In the genomic region with DNA sequence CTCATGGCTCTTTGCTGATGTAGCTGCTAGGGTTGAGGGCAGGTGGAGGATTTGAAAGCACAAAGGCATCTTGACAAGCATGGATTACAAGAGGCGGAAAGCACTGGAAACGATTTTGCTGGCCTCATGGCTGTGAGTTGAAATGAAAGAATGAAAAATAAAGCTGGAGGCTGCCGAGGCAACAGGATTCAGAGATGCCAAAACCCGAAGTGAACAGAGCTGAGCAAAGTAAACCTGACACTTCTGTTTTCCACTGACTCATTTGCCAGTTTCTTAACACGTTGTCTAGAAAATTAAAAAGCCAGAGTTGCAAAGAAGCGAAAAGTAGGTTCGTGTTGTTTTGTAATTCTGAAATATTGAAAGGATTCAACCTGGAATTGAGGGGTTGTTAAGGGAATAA, we compare ENCODE assay signal across 25 mouse cellular contexts.
DNase-seq lines count a peak whose midpoint lies in the region; ATAC-seq and TF ChIP-seq lines count a peak whose summit lies in the region.
"Had no signal": no experiment of that assay in that cellular context is flagged by ENCODE, and none has a peak within 500 bp of the region (broad histone marks: within the 10 kb centered on the region; RNA-seq: fewer than 3 reads in every experiment).

No protein-coding gene starts in this region.

- no peak overlapping the region for H3K27ac ChIP-seq in forebrain, embryonic 16.5 days (ENCODE audit: low read length)
- H3K27ac ChIP-seq in forebrain, embryonic 13.5 days, result no peak overlapping the region
- H3K27ac ChIP-seq in embryonic fibroblast, embryonic 13.5 days (ENCODE audit: insufficient read depth, low read length), result peak overlapping the region; percentile 14; the same call in 1 of the 2 replicates
- H3K27ac ChIP-seq: embryonic facial prominence, embryonic 13.5 days; heart, embryonic 15.5 days; hindbrain, embryonic 15.5 days; intestine, embryonic 15.5 days; limb, embryonic 12.5 days; liver, embryonic 12.5 days; stomach, postnatal 0 days had no signal

- H3K4me2 ChIP-seq in forebrain, embryonic 16.5 days (ENCODE audit: low read length), result peak overlapping the region; percentile 13; the same call in 1 of the 2 replicates
- H3K4me2 ChIP-seq in forebrain, embryonic 13.5 days, result no peak overlapping the region
- H3K4me2 ChIP-seq: embryonic facial prominence, embryonic 13.5 days; heart, embryonic 15.5 days; hindbrain, embryonic 15.5 days; intestine, embryonic 15.5 days; limb, embryonic 12.5 days; liver, embryonic 12.5 days; midbrain, embryonic 11.5 days had no signal

- no peak overlapping the region for H3K4me3 ChIP-seq in forebrain, embryonic 16.5 days (replicated peaks; ENCODE audit: low read length)
- no peak overlapping the region for H3K4me3 ChIP-seq in forebrain, embryonic 13.5 days
- H3K4me3 ChIP-seq in embryonic fibroblast, embryonic 13.5 days (ENCODE audit: insufficient read depth, low read length), result no peak overlapping the region
- H3K4me3 ChIP-seq: embryonic facial prominence, embryonic 13.5 days; heart, embryonic 15.5 days; hindbrain, embryonic 15.5 days; intestine, embryonic 15.5 days; limb, embryonic 12.5 days; liver, embryonic 12.5 days had no signal

- intact Hi-C loops in left cerebral cortex, postnatal 14 days (cut with DNase I), result no loop called here
- intact Hi-C loops in left cerebral cortex, postnatal 4 days (cut with DNase I), result no loop called here

- H3K9ac ChIP-seq in forebrain, embryonic 16.5 days (replicated peaks; ENCODE audit: low read depth, low read length), result 0 out of 2 replicates have a peak overlapping the region, but pooled peaks have one; percentile 13
- no peak overlapping the region for H3K9ac ChIP-seq in forebrain, embryonic 13.5 days
- H3K9ac ChIP-seq: embryonic facial prominence, embryonic 13.5 days; heart, embryonic 15.5 days; hindbrain, embryonic 15.5 days; intestine, embryonic 15.5 days; limb, embryonic 12.5 days; liver, embryonic 12.5 days had no signal

- TF ChIP-seq POLR2A in embryonic fibroblast, embryonic 13.5 days (IDR thresholded peaks at IDR 0.05; ENCODE audit: low read depth, low read length), result no peak

- 32% methylated on average over 7 of the region's 7 CpGs for WGBS in forebrain, embryonic 16.5 days
- 55% methylated on average over 7 of the region's 7 CpGs for WGBS in forebrain, embryonic 13.5 days

- no peaks in the 10 kb centered on the region for H3K27me3 ChIP-seq in forebrain, embryonic 16.5 days (replicated peaks; ENCODE audit: control insufficient read depth, insufficient read depth, low read length)
- H3K27me3 ChIP-seq in forebrain, embryonic 13.5 days, result no peaks in the 10 kb centered on the region
- H3K27me3 ChIP-seq: embryonic facial prominence, embryonic 13.5 days; heart, embryonic 15.5 days; hindbrain, embryonic 15.5 days; intestine, embryonic 15.5 days; limb, embryonic 12.5 days; liver, embryonic 12.5 days; Patski had no signal

- H3K9me3 ChIP-seq in forebrain, embryonic 16.5 days (ENCODE audit: control insufficient read depth, low read length), result no peaks in the 10 kb centered on the region
- H3K9me3 ChIP-seq in forebrain, embryonic 13.5 days (replicated peaks), result no peaks in the 10 kb centered on the region
- H3K9me3 ChIP-seq: heart, embryonic 15.5 days; intestine, embryonic 15.5 days; liver, embryonic 12.5 days had no signal

- no peak for TF ChIP-seq CTCF in embryonic fibroblast, embryonic 13.5 days (IDR thresholded peaks at IDR 0.05; ENCODE audit: borderline replicate concordance, insufficient read depth, low read length)

- DNase-seq in left cerebral cortex, postnatal 14 days (ENCODE audit: low spot score in 2 of 2), result peak; percentile 3 to 25
- no peak for DNase-seq in left cerebral cortex, postnatal 4 days
- DNase-seq in Muller cell, postnatal 12 days (ENCODE audit: inconsistent ontology term), result peak; percentile 82
- no peak for DNase-seq in lung, postnatal 14 days
- DNase-seq in adrenal gland, postnatal 4 days (ENCODE audit: low spot score in 2 of 2), result no peak
- DNase-seq: adrenal gland, postnatal 36 days; cerebellum, adult 18-20 months; gastrocnemius, postnatal 36 days; heart, postnatal 36 days; kidney, adult 8-10 months; kidney, postnatal 14 days; lung, adult 18-20 months; lung, postnatal 10 days had no signal

- H3K4me1 ChIP-seq in forebrain, embryonic 16.5 days (replicated peaks; ENCODE audit: control insufficient read depth, insufficient read depth, low read length), result peaks cover 5% of the 10 kb centered on the region
- no peaks in the 10 kb centered on the region for H3K4me1 ChIP-seq in forebrain, embryonic 13.5 days
- 0 out of 2 replicates have a peak, but pooled peaks cover 2% of the 10 kb centered on the region for H3K4me1 ChIP-seq in embryonic fibroblast, embryonic 13.5 days (ENCODE audit: control insufficient read depth, insufficient read depth, low read length)
- H3K4me1 ChIP-seq: embryonic facial prominence, embryonic 13.5 days; heart, embryonic 15.5 days; hindbrain, embryonic 15.5 days; intestine, embryonic 15.5 days; limb, embryonic 12.5 days; liver, embryonic 12.5 days had no signal

- no peak for ATAC-seq in forebrain, embryonic 16.5 days
- ATAC-seq in forebrain, embryonic 13.5 days, result no peak
- ATAC-seq: intestine, embryonic 15.5 days; liver, embryonic 12.5 days; Patski had no signal

- H3K36me3 ChIP-seq in forebrain, embryonic 16.5 days (ENCODE audit: control insufficient read depth, insufficient read depth), result no peaks in the 10 kb centered on the region
- H3K36me3 ChIP-seq in forebrain, embryonic 13.5 days (ENCODE audit: poor library complexity, severe bottlenecking), result no peaks in the 10 kb centered on the region
- H3K36me3 ChIP-seq: embryonic facial prominence, embryonic 13.5 days; heart, embryonic 15.5 days; hindbrain, embryonic 15.5 days; intestine, embryonic 15.5 days; limb, embryonic 12.5 days; liver, embryonic 12.5 days had no signal

Comparison
In these comparisons a context has a peak if more than half of its experiments do, and no peak if none do; other contexts are left out.
1. DNase-seq: peak in left cerebral cortex, postnatal 14 days (2 of 2) and Muller cell, postnatal 12 days (single experiment); none in left cerebral cortex, postnatal 4 days (single experiment), lung, postnatal 14 days (single experiment) and adrenal gland, postnatal 4 days (0 of 2).